Mouse (Mus musculus): ENCODE data around the gene Calml4.

The Calml4 gene

DNA sequence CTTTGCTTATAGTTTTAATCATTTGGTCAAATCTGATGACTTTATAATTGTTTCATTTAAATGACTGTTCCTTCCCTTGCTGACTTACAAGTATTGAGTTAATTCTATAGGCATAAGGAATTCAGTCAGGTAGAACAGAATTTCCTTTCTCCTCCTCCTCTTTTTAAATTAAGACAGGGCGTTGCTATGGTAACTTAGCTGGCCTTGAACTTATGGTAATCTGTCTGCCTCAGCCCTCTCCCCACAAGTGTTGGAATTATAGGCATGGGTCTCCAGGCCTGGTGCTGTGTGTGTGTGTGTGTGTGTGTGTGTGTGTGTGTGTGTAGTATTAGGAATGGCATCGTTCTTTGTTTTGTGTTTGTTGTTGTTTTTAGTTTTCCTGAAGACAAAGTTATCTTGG lies 43.9 kb downstream of the Calml4 start:
- no peak for DNase-seq (ENCODE audit: low read depth, low spot score)

DNA sequence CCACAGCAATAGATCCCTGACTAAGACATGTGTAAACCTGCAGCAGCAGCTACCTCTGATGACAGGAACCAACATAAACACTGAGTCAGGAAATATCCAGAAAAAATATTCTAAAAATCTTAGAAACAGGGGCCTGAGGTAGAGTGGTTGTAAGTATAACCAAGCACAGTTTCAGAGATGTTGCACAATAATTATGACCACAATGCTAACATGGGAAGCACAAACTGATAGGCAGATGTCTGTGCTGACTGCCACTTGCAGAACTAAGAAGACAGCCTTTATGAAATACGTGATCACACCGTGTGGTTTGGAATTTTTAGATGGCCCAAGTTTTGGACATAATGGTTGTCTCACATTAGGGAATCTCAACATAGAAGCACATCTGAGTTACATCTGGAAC lies 46.0 kb downstream of the Calml4 start:
- no peak for DNase-seq (ENCODE audit: low read depth, low spot score)

GRCm38 (mm10) chr9:62905039-62905438 lies 47.2 kb downstream of the Calml4 start:
- no peak for DNase-seq (ENCODE audit: low read depth, low spot score)

GRCm38 (mm10) chr9:62913390-62914069 lies 55.6 kb downstream of the Calml4 start:
- no peak for DNase-seq (ENCODE audit: low read depth, low spot score)

GRCm38 (mm10) chr9:62917059-62917458 lies 59.2 kb downstream of the Calml4 start:
- DNase-seq (ENCODE audit: low read depth, low spot score): no peak

- no peak for DNase-seq (ENCODE audit: low read depth, low spot score)
Observed at GRCm38 (mm10) chr9:62920877-62921276, 63.0 kb downstream of the Calml4 start.

DNA sequence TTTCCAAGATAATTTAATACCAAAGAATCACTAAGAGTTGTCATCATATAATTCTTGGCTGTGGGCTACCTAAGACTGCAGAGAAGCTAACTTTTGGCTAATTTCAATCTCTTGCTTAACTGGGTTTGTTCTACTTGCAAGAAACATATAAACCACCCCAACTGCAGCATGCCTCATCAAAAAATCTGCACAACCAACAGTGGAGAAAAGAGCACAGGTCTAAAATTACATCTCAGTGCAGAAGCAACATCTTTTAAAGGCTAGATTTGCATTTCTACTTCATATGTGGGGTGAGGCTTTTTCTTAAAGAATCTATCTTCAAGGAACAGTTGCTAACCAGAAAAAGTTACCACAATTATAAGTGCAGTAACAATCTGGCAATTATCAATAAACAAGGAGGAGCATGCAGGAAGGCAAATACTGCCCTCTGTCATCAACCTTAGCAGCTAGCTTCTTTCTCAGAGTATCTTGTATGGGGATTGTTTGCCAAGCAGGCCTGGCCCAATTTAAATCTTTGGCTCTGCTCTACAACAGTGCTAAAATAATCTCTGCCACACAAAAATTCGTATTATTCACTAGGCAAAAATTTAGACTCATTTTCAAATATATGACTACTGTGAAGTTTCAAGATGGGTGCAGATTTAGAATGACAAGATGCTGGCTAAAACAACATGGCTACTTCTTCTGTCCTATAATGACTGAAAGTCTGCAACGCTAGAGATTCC lies 67.2 kb downstream of the Calml4 start:
- no peak for DNase-seq (ENCODE audit: low read depth, low spot score)

Measured in c-Kit-negative CD71-positive TER-119-positive erythroid progenitor cells, embryonic 14.5 days (primary cell).